Mouse (Mus musculus) right cerebral cortex, postnatal 14 days (tissue): ENCODE data around the gene Pwp1.
"Not testable (repeated sequence)": the region's sequence is repeated elsewhere in the genome, so short reads cannot be mapped to it uniquely, and the experiment has no call there.

ENCODE experiments used
- DNase-seq: peaks from one replicate; pipeline ENCODE4 v3.0.0; 2022

Gene Pwp1

GRCm38 (mm10) chr10:85829085-85829853 lies at the start of gene Pwp1:
TSS of gene Pwp1 (plus strand) at chr10:85829494.
- DNase-seq: peak; percentile 35

DNA sequence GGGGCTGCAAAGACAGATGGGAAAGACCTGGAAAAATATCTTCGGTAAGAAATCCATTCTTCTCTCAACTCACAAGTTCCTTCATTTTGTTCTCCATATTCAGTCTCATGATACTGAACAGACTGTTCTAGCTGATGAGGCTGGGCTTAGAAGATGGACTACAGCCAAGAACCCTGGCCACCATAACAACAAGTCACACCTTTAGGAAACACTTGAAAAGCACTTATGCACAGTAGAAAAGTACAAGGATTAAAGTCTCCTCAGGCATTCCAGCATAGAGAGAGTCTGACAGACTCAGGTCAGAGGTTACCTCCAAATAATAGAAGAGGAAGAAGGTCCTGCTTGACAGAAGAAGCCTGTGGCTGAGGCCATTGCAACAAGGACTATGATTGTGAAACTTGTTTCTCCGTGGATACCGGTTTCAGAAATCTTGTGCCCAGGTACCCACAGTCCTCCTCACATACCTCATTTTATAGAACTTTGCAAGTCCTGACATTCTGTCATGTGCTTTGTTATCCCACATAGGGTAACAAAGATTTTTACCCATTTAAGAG lies 7.1 kb upstream of the Pwp1 start:
- not testable (repeated sequence) for DNase-seq

DNA sequence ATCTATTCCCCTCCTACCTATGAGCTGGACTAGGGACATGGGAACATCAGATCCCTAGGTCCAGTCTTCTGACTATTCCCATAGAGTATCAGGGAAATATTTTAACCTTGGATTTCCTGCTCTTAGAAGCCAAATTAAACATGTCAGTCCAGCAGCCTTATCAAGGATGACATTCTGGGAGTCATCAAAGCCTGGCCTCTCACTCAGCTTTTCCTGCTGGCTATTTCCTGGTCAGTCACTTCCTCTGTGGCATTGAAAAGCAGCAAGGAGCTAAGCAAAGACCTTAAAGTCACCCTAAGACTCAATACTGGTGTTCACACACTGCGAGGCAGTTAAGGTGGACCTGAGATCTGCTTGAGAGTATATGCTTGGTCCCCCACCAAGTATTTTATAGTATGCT lies 5.5 kb upstream of the Pwp1 start:
- DNase-seq: not testable (repeated sequence)

GRCm38 (mm10) chr10:85828722-85829084 lies 591 bp upstream of the Pwp1 start:
- not testable (repeated sequence) for DNase-seq

GRCm38 (mm10) chr10:85846105-85846862 lies 17.0 kb downstream of the Pwp1 start:
- DNase-seq: no peak

- peak; percentile 92 for DNase-seq
Observed at GRCm38 (mm10) chr10:85871698-85872478, 42.6 kb downstream of the Pwp1 start.

DNA sequence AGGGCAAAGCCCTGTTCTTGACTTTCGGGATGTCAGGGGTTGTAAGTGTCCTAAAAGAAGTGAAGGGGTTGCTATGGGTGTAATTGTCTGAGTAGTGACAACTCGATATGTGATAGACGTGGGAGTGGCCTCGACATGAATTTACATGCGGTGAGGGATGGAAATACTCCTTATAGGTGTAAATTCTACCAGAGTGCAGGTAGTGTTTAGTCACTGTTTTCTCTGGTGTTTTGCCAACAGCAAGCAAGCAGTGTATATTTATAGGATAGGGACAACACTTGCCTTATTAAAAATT lies 43.1 kb downstream of the Pwp1 start:
- DNase-seq: no peak

DNA sequence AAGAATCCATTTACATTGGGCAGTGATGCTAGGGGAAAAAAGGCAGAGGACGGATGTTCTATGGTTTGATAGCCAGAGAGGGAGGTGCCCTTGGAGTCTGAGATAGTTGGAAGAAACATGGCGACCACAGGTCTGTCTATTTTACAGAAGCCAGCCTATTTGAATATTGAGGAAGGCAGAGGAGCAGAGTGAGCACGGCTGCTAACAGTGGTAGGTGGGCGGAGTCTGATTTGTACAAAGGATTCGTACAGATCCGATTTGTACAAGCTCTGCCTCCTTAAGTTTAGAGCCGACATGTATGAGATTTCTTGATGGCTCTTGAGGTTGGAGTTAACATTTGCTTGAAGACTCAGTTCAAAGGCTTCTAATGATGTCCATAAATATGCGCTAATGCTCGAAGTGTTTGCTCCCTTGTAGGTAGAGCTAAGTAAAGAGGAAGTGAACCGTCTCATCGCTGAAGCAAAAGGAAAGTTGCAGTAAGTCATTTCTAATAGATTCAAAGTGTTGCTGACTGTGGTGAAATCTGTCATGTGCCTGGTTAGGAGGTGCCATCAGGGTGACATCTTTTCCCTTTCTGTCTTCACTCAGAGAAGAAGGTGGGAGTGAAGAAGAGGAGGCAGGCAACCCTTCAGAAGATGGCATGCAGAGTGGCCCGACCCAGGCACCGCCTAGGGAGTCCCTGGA lies 44.7 kb downstream of the Pwp1 start:
- no peak for DNase-seq

DNA sequence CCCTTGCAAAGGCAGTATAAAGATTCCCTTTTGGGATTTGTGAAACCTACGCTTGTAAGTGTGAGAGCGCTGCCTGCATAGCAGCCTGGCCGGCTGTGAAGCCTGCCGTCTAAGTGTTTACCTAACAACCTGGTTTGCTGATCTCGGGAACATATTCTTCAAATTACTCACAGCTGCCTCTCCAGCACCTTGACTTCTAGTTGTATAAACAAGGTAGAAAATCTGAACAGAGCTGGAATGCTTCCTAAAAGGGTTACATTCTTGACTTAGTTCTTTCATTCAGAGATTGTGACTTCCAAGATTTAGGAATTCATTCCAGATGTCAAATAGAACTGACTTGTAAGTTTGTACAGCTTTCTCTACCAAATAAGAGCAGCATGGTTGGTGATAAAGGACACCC lies 46.5 kb downstream of the Pwp1 start:
- DNase-seq: no peak

- DNase-seq: no peak
Observed at GRCm38 (mm10) chr10:85879886-85880486, 50.7 kb downstream of the Pwp1 start.

GRCm38 (mm10) chr10:85916498-85917309 lies 87.4 kb downstream of the Pwp1 start, which contains the start of gene Prdm4:
TSS of gene Prdm4 (minus strand) at chr10:85917142.
- DNase-seq: peak; percentile 97

DNA sequence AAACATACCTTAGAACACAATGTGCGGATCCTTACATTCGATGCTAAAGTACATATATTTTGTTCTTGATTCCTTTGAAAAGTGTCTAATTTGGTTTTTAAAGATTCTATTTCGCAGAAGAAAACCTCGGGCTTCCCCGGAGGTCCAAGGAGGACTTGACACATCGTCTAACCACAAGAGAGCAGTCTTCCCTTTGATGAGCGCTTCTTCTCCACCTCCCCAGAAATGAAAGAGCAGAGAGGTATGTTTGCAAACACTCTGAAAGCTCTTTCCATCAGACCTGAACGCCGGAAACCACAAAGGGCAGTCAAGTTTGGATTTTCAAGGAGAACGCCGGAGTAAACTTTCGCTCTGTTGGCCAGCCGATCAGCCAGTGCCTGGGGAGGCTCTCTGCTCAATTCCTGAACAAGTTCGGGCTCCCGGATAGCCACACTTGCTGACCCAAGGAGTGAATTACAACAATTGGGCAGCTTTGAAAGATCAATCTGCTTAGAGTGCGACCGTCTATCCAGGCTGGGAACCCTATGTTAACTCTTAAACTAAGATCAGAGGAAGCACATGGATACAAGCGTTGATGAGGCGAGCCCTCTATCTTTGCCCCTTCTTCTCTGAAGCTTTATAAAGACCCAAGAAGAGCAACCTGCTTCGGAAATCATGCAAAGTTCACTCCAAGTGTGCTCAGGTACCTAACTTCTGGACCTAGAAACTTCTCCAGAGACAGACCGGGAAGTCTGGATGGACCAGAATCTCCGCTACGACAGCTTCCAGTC lies 98.6 kb downstream of the Pwp1 start, which contains the start of gene Ascl4:
Gene Ascl4, plus strand, starts transcription at position 6 of the 770 bp plus-strand sequence.
- no peak for DNase-seq

- DNase-seq: peak; percentile 68
Observed at GRCm38 (mm10) chr10:85928499-85929207, 99.4 kb downstream of the Pwp1 start.

DNA sequence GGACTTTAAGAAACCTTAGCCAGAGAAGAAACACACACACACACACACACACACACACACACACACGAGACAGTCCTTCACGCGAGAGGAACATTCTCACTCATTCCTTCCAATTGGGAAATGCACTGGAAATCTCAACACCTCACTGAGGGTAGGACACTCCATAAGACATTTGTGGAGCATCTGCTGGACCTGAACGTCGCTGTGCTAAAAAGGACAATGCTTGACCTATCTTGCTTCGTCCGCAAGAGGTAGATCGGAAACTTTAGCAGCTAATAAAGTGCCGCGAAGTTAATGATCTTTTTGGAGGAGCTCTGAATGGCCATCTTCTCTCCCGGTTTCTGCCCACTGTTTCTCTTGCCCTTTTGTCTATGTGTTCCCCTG lies 99.9 kb downstream of the Pwp1 start:
- no peak for DNase-seq

GRCm38 (mm10) chr10:85929962-85930361 lies 100.7 kb downstream of the Pwp1 start:
- no peak for DNase-seq

DNA sequence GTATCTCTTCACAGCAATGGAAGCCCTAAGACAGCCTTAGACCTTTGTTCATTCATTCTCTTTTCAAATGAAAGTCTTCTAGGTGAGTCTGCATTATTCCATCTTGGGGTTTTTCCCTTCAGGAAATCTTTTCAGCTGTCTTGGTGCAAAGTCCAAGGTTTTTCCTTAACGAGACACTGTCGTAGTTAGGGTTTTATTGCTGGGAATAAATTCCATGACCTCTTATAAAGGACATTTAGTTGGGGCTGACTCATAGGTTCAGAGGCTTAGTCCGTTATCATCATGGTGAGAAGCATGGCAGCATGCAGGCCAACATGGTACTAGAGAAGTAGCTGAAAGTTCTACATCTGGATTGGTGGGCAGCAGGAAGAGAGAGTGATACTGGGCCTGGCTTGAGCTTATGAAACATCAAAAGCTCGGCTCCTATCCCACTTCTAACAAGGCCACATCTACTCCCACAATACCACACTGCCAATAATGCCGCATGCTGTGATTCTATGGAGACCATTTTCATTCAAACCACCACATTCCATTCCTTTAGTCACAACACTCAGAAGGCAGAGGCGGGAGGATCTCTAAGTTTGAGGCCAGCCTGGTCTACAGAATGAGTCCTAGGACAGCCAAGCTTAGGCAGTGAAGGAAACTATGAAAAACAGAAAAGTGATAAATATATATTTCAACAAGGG lies 107.1 kb downstream of the Pwp1 start:
- DNase-seq: no peak
